Mouse (Mus musculus): ENCODE data around the gene Cdc42ep1. TPM values are rescaled to one million over a fixed set of nuclear protein-coding genes. Genes with fewer than 3 reads are reported as not detected.

The Cdc42ep1 gene
- 10 to 100 TPM; 34.1 to 41.0 TPM for total RNA-seq (2021)

- intact Hi-C loops (cut with DNase I), result no loop called here
Observed at GRCm38 (mm10) chr15:78842371-78843163, at the start of gene Cdc42ep1. TSS of gene Cdc42ep1 (plus strand) at chr15:78842624.

GRCm38 (mm10) chr15:78796196-78797059 is 46.0 kb upstream of the Cdc42ep1 start:
- DNase-seq (ENCODE audit: low spot score), result no peak
- intact Hi-C loops (cut with DNase I), result no loop called here

More at GRCm38 (mm10) chr15:78842371-78843163, at the start of gene Cdc42ep1:
- DNase-seq (ENCODE audit: low spot score), result peak; percentile 82

DNA sequence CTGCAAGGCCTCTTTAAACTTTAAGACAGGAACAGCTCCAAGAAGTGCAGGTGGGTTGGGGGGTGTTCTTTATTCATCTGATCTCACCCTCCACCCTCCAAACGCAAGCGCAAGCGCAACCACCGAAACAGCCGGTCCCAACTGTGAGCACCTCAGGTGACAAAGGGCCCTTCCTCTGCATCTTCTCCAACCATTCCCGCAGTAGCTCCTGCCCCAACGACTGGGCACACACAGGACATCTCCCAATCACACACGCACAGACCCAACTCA is 45.4 kb upstream of the Cdc42ep1 start:
- intact Hi-C loops (cut with DNase I), result no loop called here
- no peak for DNase-seq (ENCODE audit: low spot score)

- intact Hi-C loops (cut with DNase I), result no loop called here
- DNase-seq (ENCODE audit: low spot score), result no peak
Observed at GRCm38 (mm10) chr15:78799029-78799428, 43.4 kb upstream of the Cdc42ep1 start.

DNA sequence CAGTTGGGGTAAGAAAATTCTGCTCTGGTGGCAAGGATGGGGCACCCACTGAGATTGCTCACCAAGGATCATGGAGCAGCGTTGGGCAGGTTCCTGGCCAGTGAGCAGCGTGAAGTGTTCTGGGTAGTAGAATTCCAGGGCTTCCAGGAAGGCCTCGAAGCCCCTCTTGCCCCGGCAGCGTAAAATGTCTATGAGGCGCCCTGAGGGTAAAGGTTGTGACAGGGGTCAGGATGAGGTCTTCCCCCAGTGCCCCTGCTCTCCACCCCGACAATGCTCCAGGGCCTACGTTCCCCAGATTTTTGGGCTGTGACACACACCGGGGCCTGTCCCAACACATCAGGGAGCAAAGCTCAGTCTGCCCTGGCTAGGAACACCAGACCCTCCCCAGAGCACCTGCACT is 40.9 kb upstream of the Cdc42ep1 start:
- intact Hi-C loops (cut with DNase I), result no loop called here
- no peak for DNase-seq (ENCODE audit: low spot score)

- no peak for DNase-seq (ENCODE audit: low spot score)
- intact Hi-C loops (cut with DNase I), result no loop called here
Observed at GRCm38 (mm10) chr15:78801971-78802741, 40.3 kb upstream of the Cdc42ep1 start.

- intact Hi-C loops (cut with DNase I), result no loop called here
- DNase-seq (ENCODE audit: low spot score), result peak; percentile 63
Observed at GRCm38 (mm10) chr15:78802776-78803391, 39.5 kb upstream of the Cdc42ep1 start, which contains the start of gene Card10. TSS of gene Card10 (minus strand) at chr15:78803042.

GRCm38 (mm10) chr15:78803499-78803900 is 38.9 kb upstream of the Cdc42ep1 start:
- intact Hi-C loops (cut with DNase I), result no loop called here
- peak; percentile 68 for DNase-seq (ENCODE audit: low spot score)

- intact Hi-C loops (cut with DNase I), result loop anchor here (1.0 kb wide), 1 partner anchor 18 kb away; no protein-coding TSS in a partner anchor
- no peak for DNase-seq (ENCODE audit: low spot score)
Observed at GRCm38 (mm10) chr15:78804326-78804725, 38.1 kb upstream of the Cdc42ep1 start.

DNA sequence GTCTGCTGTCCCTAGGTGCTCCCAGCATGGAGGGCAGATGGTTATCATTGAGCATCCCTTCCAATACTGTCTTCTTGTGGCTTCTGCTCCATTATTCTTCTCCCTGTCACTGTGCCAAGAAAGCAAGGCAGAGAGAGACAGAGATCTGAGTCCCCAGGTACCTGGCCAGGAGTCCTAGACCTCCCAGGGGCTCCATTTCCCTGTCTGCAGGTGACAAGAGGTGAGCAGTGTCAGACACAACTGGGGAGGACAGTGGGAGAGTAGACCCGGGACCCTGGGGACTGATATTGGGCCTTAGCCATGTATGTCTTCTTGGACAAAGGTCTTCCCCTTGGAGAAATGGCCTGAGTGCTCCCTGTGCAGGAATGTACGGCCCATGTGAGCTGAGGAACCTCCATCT is 37.1 kb upstream of the Cdc42ep1 start:
- intact Hi-C loops (cut with DNase I), result no loop called here

GRCm38 (mm10) chr15:78806614-78807013 is 35.8 kb upstream of the Cdc42ep1 start:
- no peak for DNase-seq (ENCODE audit: low spot score)
- intact Hi-C loops (cut with DNase I), result no loop called here

More for the DNA sequence above, 37.1 kb upstream of the Cdc42ep1 start:
- DNase-seq (ENCODE audit: low spot score), result no peak

- intact Hi-C loops (cut with DNase I), result no loop called here
- DNase-seq (ENCODE audit: low spot score), result no peak
Observed at GRCm38 (mm10) chr15:78807141-78807540, 35.3 kb upstream of the Cdc42ep1 start.

DNA sequence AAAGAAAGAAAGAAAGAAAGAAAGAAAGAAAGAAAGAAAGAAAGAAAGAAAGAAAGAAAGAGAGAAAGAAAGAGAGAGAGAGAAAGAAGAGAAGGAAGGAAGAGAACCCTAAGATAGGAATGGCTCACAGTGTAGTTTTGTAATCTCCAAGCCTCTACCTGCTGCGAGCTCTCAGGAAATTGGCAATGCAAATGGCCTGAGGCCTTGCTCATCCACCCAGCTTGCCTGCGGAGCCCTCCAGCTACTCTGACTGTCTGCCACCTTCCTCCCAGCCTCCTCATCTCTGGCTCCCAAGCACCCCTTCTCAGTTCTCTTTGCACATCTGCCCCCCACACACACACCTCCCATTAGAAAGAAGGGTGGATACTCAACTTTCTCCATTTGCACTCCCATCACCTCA is 33.4 kb upstream of the Cdc42ep1 start:
- intact Hi-C loops (cut with DNase I), result no loop called here
- DNase-seq (ENCODE audit: low spot score), result no peak

DNA sequence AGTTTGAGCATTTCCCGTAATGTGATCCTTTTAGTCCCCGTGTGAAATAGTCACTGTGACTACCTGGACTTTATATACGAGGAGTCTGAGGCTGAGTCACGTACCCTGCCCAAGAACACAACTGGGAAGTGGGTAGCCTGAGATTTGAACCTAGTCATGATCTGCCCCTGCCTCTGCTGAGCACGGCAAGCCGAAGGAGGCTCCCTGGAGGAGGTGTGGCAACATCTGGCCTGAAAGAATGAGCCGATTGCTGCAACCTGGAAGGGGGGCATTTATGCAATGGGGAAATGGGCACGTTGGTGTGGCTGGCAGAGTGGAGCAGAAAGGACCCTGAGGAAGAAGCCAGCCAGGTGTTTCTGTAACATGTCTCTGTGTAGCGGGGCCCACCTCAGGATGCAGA is 32.7 kb upstream of the Cdc42ep1 start:
- intact Hi-C loops (cut with DNase I), result loop anchor here (5.0 kb wide), 1 partner anchor 43 kb away; no protein-coding TSS in a partner anchor

GRCm38 (mm10) chr15:78810146-78810545 is 32.3 kb upstream of the Cdc42ep1 start:
- DNase-seq (ENCODE audit: low spot score), result no peak
- intact Hi-C loops (cut with DNase I), result loop anchor here (5.0 kb wide), 1 partner anchor 42 kb away; no protein-coding TSS in a partner anchor

More for the DNA sequence above, 32.7 kb upstream of the Cdc42ep1 start:
- DNase-seq (ENCODE audit: low spot score), result no peak

- intact Hi-C loops (cut with DNase I), result loop anchor here (5.0 kb wide), 1 partner anchor 39 kb away; no protein-coding TSS in a partner anchor
- no peak for DNase-seq (ENCODE audit: low spot score)
Observed at GRCm38 (mm10) chr15:78813603-78814002, 28.8 kb upstream of the Cdc42ep1 start.

DNA sequence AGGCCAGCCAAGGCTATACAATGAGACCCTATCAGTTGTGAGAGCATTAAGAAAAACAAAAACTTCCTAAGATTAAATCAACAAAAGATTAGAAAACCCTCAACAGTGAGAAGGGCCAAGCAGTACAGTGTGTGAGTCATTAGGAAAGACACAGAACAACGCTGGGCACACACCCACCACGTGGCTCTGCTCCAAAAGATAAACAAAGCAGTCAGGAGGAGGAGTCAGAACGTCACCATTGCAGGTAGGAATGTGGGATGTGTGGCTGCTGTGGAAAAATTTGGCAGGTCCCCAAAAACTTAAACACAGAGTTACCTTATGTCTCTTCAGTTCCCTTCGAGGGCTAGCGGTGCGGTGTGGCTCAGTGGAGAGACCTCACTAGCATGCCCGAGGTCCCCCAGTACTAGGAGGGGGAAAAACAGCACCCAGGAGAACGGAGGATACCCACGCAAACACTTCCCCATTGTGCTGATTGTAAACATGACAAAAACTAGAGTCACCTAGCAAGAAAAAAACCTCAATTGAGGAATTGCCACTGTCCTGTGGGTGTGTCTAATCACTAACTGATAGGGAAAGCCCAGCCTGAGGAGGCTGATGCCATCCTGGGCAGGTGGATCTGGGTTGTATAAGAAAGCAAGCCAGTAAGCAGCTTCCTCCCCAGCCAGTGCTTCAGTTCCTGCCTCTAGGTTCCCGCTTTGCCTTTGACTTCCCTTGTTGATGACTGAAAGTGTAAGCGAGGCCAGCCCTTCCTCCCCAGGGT is 26.9 kb upstream of the Cdc42ep1 start:
- intact Hi-C loops (cut with DNase I), result no loop called here
- no peak for DNase-seq (ENCODE audit: low spot score)

GRCm38 (mm10) chr15:78816074-78816391 is 26.4 kb upstream of the Cdc42ep1 start:
- intact Hi-C loops (cut with DNase I), result no loop called here
- DNase-seq (ENCODE audit: low spot score), result no peak

Measured in heart, postnatal 25 days (tissue).